Mouse (Mus musculus) frontal cortex, postnatal 25 days (tissue): ENCODE results near the gene Igll1.

Experiments
- DNase-seq, 2 experiments: peaks; one replicate each; pipeline ENCODE4 v3.0.0; 2022; ENCODE audit warnings: low spot score in 2 of 2

The Igll1 gene

GRCm38 (mm10) chr16:16854836-16855235, 8.9 kb downstream of the Igll1 start:
- DNase-seq: peak; percentile 20 to 22

- DNase-seq: no peak
Measured at GRCm38 (mm10) chr16:16852411-16852810, 11.4 kb downstream of the Igll1 start.

DNA sequence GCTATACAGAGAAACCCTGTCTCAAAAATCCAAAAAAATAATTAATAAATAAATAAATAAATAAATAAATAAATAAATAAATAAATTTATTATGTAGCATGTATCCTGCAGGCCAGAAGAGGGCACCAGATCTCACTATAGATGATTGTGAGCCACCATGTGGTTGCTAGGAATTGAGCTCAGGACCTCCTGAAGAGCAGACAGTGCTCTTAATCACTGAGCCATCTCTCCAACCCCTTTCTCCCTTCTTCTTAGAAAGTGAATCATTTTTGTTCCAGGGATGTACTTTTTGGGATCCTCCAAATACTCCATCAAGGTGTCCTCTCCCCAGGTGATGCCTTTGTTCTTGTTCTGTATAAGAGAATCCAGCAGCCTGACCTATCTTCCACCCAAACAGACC, 14.6 kb downstream of the Igll1 start:
- DNase-seq: no peak

DNA sequence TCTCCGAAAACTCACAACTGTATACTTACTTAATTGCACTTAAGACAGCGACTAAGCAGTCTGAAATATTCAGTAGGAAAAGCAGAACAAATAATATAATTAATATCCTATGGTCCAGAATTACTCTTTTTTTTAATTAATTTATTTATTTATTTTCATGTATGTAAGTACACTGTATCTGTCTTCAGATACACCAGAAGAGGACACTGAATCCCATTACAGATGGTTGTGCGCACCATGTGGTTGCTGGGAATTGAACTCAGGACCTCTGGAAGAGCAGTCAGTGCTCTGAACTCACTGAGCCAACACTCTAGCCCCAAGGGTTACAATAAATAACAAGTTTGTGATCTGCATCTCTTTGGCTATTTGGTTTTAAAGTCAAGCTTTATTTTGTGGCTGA, 34.1 kb downstream of the Igll1 start:
- DNase-seq: no peak

DNA sequence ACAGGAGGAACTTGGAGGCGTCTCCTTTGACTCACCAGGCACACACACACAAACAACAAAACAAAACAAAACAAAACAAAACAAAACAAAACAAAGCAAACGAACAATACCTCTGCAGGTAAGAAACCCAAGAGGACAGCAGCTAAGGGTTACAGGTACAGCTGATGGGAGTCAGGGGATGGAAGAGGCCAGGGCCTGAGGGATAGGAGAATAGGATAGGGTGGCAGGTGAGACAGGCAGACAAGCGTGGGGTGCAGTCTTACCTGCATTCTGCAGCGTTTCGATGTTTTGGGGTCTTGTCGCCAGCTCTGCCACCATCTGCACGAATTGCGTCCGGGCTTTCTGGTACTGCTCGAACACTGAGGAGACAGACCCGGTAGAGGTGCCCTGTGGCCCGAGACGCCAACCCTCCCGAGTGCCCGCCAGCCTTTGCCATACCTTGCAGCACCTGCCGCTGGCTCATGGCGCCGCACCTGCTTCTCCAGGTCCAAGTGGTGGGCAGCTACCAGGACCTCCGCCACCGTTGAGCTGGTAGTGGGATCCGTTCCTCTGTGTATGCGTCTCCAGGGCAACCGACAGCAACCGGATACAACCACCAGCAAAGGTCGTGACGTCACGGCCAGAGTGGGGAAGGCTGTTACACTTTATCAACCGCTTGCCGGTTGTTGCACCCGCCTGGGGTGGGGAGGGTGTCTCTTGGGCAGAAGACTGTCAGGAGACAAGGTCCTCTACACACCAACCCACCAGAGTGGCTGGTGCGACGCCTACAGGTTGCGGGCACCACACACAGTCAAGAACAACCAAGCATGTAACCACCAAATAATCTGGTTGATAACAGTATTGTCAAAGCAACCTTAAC, 34.8 kb downstream of the Igll1 start, which contains the start of gene Spag6l:
TSS of gene Spag6l (minus strand) at position 700 of the 859 bp plus-strand sequence.
- peak; percentile 7 to 21 for DNase-seq

DNA sequence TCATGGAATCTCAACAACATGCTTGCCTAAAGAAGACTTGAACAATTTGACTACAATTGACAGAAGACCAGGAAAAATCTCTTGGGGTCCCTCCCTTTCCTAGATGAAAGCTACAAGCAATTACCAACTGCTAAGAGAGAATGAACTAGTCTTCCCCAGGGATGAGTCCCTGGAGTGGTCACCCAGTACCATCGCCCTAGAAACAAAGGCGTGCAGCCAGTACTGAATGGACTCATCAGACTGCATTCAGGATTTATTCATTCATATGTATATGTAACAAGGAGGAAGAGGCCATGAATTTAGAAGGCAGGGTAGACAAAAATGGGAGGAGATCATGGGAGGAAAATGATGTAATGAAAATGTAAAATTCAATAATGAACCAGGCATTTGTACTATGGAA, 37.6 kb downstream of the Igll1 start:
- no peak for DNase-seq

- DNase-seq: no peak
Measured at GRCm38 (mm10) chr16:16825476-16825875, 38.3 kb downstream of the Igll1 start.
